Mouse (Mus musculus) testis, postnatal 14 days (tissue): ENCODE measurements around the gene Zbtb5.
"Not testable (repeated sequence)": the region's sequence is repeated elsewhere in the genome, so short reads cannot be mapped to it uniquely, and the experiment has no call there.

ENCODE experiments used
- DNase-seq: peaks from one replicate; pipeline ENCODE4 v3.0.0; 2021; ENCODE audit warnings: low spot score

Zbtb5 gene

DNA sequence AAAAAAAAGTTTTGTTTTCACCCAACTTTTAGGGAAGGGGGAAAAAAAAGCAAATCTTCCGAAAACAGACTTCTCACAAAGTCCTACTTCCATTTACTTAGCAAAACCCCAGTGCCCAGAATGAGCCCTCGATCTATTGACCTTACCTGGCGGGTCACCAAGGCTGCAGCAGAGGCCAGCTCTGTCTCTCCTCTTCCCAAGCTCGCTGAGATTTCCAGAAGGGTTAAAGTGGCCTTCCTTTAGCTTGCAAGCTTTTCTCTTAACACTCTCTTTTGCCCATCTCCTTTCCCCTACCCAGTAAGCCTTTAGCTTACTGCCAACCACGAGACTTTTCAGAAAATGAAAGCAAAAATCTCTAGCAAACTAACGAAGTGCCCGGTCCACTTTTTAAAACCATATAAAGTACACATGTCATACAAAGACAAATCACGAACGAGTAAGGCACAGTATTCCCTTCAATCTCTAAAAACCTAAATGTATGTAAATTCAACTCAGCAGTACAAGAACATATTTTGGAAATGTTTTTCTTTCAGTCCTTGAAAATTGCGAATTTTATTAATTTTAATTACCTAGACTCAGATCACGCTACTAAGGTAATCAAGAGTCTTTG, 1.3 kb downstream of the Zbtb5 start:
- no peak for DNase-seq

DNA sequence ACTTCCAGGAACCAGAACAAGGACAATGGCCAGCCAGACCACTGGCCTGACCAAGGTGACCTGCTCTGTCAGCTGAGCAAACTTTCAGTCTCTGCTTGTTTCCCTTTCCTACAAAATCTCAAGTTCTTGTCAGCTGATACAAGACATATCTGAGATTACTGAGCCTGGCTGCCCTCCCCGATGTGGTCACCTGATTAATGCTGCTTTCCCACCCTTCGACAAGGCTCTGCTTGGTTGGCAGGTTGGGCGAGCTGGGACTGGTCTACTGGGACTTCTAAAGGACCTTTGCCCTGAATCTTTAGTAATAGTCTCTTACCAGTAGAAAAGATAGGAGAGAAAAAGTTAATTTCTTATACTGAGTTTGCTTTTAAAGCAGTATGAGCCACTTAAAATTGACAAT, 6.8 kb downstream of the Zbtb5 start:
- DNase-seq, result no peak

GRCm38 (mm10) chr4:45000001-45000400, 12.2 kb downstream of the Zbtb5 start:
- no peak for DNase-seq

GRCm38 (mm10) chr4:44998071-44998470, 14.1 kb downstream of the Zbtb5 start:
- no peak for DNase-seq

DNA sequence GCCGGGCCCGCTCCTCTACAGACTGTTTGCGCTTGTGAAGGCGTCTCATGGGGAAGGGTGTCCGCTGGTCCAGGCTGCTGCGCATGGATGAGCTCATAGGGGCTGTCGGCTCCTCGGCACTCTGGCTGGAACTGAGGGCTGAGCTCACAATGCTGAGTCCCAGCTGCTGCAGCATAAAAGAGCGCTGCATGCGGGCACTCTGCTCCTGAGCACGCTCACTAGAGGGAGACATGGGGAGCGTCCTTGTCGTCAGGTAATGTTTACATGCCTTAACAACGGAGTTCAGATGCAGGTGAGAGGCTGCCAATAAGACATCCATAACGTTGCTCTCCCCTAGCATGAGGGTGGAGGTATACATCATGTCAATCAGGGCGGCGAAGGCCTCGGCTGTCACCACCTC, 17.4 kb downstream of the Zbtb5 start:
- DNase-seq, result no peak

DNA sequence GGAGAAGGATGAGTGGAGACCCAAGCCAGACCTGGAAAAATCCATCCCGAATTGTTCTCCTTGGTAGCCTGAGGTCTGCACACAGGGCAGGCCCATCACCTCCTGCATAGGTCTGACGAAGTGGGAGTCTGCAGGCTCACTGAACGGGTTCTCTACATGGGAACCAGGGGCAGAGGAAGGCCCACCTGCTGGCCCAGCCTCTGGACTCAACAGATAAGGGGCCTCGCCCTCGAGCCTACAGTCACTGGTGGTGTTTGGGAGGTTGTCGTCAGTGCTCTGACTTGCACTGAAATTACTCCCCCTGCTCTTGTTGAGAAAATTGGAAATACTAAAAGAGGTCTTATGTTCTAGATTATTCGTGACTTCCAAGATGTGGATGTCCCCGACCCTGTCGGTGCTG, 18.4 kb downstream of the Zbtb5 start:
- no peak for DNase-seq

GRCm38 (mm10) chr4:44993179-44993578, 19.0 kb downstream of the Zbtb5 start:
- not testable (repeated sequence) for DNase-seq

- DNase-seq, result not testable (repeated sequence)
Observed at GRCm38 (mm10) chr4:44992330-44992729, 19.9 kb downstream of the Zbtb5 start.

- no peak for DNase-seq
Observed at GRCm38 (mm10) chr4:44990560-44990959, 21.7 kb downstream of the Zbtb5 start.

DNA sequence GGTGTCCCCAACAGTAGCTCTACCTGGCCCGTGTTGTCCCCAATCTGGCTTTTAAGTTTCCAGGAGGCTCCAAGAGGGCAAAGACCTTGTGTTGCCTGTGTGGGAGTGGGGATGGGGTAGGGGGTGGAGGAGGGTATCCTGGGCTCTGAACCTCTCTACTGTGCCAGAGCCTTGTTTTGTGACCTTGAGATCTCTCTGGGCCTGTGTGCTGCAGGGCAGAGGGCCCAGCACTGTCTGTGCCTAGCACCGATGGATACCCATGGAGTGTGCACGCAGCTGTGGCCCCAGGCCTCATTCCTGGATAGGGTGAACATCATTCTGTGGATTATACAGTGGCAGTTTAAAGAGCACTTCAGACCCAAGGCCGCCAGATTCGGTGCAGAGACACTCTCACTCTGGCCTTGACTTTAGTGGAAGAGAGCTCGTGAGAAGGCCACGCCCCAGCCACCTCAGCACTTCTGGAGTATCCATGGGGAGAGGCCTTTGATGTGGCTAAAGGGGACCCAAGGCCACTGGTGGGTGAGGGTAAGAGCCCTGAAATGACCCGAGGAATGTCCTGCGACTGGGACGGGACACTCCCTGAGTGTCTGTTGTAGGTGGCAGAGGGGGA, 29.0 kb downstream of the Zbtb5 start:
- no peak for DNase-seq

DNA sequence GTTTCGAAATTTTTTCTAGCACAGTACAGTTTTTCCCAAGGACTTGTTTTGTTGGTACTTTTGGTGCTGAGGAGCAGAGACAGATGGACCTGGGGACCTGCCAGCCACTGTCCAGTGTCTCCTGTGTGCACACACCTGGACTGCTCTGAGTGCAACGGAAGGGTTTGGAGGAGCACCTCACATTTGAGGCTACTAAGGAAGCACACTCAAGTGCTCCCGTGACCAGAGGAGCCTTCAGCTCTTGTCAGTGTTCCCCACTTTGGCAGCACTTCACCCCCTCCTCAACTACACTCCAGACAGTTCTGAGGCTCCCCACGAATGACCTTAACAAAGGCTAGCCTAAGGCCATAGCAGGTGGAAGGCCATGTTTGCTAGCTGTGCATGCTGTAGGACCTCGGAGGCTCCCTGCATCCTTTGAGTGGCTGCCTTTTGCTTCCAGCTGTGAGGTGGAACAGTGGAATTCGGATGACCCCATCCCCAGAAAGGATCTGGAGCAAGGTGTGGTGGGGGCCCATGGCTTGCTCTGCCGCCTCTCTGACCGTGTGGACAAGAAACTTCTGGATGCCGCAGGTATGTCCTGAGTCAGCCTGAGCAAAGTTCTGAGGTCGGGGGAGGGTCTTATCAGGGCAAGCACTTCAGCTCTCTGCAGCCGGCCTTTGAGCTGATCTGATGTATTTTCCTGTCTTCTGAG, 29.6 kb downstream of the Zbtb5 start:
- no peak for DNase-seq

DNA sequence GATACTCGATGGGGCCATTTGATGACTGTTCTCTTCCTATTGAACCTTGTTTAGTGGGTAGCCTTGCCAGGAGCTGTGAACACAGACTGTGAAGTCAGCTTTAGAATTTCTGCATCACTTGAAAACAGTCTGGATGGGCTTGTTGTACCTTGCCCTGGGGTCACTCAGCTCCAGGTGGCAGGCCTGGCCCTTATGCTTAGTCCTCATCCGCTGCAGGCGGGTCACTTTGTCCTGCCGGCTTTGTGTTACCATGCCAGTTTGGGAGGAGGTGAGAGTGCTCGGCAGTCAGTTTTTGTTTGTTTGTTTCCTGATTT, 30.3 kb downstream of the Zbtb5 start:
- DNase-seq, result no peak

DNA sequence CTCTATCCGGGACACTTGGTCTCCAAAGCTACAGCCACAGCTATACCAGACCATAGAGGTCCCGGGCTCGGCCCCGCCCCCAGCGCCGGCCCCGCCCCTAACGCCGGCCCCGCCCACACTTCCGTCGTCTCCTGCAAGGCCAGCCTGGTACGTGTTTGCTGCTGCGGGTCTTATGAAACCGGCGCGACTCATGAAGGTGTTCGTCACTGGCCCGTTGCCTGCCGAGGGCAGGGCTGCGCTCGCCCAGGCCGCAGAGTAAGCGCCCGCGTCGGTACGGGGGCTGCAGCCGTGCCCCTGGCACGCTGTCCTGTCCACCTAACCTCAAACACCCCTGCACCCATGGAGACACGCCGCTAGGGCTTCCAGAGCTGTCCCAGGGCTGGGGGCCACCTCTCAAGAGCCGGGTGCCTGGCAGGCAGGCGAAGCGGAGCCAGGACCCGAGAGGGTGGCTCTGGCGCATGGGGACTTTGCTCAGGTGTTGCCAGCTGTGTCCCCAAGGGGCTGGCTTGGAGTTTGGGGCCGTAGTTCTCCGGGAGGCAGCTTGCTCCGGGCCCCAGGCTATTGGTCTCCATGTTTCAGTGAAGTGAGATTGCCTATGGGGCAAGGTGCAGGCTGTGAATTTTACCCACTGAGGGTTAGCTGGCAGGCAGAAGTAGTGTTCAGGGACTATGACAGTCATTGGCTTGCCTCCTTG, 30.8 kb downstream of the Zbtb5 start, which contains the start of gene Grhpr:
TSS of gene Grhpr (plus strand) at position 116 of the 694 bp plus-strand sequence.
- DNase-seq, result peak; percentile 77

GRCm38 (mm10) chr4:44979794-44980338, 32.3 kb downstream of the Zbtb5 start:
- DNase-seq, result no peak

DNA sequence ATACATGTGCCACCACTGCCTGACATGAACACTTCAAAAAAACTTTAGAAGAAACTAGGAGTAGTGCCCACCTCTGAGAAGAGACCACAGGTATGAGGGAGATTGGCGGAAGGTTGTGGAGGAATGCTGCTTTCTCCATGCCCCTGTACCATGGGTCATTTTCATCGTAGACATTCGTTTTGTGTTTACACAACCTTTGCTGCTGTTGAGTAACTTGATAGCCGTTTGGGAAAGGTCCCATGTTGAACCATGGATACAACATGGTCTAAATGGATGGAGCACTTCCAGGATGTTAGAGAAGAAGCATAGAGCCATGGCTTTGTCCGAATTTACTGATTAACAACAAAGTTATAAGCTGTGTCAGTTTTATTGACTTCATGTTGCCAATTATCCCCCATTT, 34.0 kb downstream of the Zbtb5 start:
- DNase-seq, result no peak

DNA sequence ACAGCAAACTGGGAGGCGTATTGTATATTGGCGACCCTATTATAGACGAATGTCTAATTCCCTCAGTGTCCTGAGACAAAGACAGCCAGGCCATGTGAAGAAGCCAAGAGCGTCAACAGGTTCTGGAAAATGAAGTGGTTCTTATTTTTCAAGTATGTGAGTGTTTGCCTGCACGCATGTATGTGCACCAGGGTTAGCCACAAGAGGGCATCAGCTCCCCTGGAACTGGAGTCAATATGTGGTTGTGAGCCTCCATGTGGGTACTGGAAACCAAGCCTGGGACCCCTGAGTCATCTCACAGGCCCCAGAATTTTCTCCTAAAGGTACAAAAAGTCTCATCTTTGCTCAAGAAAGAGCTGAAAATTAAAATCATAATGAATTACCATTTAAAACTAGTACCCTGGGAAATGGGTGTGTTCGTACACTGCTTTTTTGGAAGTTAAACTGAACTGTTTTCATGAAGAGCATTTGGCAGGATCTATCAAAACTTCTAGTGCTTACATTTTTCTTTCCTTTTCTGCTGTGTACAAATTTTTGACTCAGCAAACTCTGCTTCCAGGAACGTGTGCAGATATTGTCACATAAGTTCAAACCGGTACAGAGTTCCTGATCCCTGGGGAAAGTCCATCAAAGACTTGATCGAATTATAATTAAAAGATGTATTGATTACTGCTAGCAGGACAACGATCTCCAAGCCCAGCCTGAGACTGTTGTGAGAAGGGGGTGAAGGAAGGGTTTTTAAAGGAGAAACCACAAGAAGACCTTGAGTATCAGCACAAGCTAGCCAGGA, 35.1 kb downstream of the Zbtb5 start:
- DNase-seq, result no peak

DNA sequence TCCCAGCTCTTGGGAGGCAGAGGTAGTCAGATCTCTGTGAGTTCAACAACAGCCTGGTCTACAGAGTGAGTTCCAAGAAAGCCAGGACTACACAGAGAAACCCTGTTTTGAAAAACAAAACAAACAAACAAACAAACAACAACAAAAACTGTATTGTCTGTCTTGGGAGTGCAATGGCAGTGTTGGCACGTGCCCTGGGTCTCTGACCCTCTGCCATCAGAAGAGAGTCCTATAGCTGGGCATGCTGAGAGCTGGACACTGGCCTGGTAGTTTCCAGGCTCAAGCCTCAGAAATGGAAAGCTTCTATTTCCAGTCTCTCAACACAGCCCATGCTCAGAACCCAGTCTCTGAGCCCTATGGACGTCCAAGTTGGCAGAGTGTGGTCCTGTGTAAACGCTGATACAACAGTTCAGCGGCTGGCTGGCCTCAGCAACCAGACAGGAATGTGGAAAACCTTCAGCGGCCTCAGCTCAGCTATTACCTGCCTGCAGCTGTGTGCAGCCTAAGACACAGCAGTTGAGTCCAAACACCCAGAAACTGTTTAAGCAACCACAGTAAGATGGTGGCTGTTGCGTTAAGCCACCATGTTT, 36.1 kb downstream of the Zbtb5 start:
- DNase-seq, result no peak

DNA sequence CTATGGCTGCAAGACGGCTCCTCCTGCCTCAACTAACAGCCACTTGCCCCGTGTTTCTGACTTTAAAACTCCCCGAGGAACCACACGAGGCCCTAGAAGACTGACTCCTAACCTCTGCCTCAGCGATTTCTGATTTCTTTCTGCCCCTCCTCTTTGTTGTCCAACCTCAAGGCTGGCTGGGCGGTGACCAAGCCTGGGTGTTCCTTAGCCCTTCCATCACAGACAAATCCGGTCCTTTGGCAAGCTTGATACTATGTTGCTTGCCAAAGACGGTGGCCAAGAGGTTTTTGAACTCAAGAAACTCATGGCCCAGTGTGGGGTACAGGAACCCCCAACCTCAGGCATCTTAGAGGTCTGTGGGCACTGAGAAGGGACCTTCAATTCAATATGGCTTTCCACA, 37.9 kb downstream of the Zbtb5 start:
- DNase-seq, result no peak

GRCm38 (mm10) chr4:44973871-44974270, 38.3 kb downstream of the Zbtb5 start:
- no peak for DNase-seq

DNA sequence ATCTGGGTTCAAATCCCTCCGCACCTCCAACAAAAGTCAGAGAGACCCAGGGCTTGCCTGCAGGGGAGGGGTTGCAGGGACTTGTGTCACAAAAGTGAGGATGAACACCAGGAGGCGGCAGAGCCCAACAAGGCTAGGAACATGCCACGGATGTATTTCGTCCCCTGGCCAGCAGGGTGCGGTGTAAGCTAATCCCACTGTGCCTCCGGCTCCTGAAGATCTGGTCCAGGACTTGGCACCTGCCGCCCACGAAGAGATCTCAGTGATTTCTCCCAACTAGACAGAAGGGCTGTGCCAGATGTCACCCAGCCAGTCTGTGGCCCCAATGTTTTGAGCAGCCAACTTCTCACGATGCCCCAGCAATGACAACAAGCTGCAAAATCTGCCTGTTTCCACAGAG, 38.8 kb downstream of the Zbtb5 start:
- peak; percentile 80 for DNase-seq

GRCm38 (mm10) chr4:44970612-44971110, 41.6 kb downstream of the Zbtb5 start:
- DNase-seq, result no peak
